Mouse (Mus musculus) frontal cortex, postnatal 14 days (tissue): ENCODE data around the gene Sar1a.

Source experiments
- DNase-seq, 2 experiments: peaks; one replicate each; pipeline ENCODE4 v3.0.0; 2022; ENCODE audit warnings: low spot score in 2 of 2

The Sar1a gene

GRCm38 (mm10) chr10:61680015-61680913, at the start of gene Sar1a:
Gene Sar1a (plus strand): TSS chr10:61680299.
- DNase-seq = peak; percentile 94 to 97

GRCm38 (mm10) chr10:61632445-61632844, 47.7 kb upstream of the Sar1a start:
- no peak for DNase-seq

DNA sequence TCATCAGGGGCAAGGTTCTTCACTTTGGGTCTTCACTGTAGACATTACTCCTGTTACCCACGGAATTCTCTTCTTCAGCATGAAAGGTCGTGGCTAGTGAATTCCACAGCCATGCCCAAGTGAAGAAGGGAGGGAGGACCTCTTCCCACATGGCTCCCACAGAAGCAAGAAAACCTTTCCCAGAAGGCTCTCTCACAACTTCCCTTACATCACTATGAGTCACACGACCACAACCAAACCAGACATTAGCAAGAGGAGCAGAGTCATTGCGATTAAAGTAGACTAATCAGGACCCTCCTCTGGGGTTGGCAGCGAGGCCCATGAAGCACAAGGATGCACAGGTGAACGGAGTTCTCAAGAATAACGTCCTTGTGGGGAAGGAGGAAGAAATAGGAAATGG, 43.0 kb upstream of the Sar1a start:
- no peak for DNase-seq

DNA sequence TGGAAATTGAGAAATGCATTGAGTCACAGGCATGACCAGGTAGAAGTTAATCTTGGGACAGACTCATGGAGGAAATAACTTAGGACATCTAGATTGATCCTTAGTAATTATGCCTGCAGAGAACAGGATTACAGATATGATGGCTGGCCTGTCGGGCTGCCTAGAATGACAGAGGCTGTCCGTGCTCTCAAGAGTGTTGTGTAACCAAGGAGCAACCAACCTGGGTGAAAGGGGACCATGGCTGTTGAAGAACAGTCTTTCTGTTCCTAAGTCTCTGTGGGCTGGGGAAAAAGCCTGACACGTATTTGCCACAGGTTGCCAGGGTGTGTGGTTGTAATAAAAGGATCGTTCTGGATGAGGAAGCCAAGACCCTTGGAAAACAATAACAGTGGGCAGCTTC, 39.7 kb upstream of the Sar1a start:
- DNase-seq = no peak

DNA sequence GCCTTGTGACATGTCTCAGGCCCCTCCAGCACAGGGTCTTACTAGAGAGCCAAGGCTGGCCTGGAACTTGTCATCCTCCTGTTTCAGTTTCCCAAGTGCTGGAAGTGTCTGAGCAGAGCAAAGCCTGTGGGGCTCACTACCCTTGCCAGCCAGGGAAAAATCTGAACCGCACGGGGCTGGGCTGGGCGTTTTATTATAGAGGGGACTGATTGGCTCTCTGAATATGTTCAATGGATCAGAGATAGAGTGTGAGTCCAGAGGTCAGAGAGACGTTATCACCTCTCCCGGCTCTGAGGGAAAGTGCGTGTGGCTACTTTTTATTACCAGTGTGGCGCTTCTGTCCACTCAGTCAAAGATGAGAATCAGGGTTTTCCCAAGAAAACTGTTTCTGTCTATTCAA, 33.5 kb upstream of the Sar1a start:
- no peak for DNase-seq

DNA sequence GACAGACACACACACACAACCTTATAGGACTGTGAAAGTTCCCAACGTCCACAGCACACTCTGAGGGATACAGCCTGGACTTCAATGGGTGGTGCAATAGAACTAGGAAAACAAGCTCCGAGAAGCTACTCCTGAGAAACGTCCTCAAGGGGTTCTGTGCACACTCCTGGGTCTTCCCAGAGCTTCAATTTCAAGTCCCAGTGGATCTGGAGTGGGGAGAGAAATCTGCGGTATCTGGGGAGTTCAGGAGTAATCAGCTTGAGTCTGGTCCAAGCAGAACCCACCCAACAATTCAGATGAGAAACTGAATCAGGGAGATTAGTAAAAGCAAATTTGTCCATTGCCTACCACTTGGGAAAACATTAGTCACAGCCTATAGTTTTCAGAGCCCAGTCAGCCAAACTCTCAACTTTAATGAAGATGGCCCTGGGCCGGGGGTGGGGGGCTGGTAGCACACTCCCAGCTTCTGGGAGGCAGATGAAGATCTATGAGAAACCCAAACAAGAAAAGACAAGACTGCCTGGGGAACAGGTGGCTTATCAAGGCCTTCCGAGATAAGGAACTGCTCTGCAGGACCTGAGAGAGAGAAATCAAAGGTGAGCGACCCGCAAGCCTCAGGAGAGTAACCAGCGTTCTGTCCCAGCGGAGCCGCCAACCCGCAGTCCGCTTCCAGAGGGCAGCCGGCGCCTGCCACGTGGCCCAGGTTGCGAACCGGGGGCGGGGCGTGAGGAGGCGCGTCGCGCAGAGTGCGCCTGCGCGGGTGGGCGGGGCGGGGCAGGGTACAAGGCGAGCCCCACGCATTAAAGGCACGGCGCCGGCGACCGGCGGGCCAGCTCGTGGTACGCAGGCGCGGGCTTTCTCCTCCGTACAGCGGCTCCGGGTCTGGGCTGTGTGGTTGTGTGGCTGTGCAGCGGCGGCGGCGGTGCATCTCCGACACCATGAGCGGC, 32.0 kb upstream of the Sar1a start, which contains the start of gene Ppa1:
Ppa1 (plus strand) TSS at position 763 of the 947 bp plus-strand sequence.
- peak; percentile 58 to 77 for DNase-seq

DNA sequence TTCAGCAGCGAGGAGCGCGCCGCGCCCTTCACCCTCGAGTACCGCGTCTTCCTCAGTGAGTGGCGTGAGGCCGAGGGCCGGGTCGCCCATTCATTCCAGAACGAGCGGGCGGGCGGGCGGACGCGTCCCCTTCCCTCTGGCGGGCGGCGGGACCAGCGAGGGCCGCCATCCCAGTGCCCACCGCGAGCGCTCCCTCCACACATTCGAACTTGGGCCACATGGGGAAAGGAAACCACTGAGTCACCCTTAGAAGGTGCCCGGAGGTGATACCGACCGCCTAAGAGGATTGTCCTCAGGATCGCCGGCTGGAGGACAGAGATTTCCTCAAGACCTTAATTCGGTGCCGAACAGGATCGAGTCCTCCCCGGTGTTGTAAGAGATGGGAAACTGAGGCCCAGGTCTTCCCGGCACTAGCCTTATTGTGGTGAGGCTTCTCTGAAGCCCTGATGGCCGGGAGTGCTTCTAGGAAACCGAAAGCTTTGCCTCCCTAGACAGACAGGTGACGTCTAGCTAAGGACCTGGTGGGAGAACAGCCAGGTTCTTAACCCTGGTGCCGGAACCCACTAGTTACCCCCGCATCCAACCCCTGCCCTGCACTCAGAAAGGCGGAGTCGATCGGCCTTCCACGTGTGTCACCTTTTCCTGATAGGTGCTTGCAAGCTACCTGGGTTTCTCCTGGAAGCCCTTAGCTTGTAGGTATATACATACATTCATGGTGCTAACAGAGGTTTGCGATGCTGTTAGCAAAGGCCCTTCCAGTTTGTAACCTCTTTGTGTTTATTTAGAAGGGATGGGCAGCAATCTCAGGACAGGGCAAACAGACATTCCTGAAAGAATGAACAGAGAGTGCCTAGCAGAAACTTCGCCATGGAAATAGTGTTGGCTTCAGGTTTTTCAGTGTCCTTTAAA, 31.1 kb upstream of the Sar1a start:
- DNase-seq = no peak

GRCm38 (mm10) chr10:61654105-61654504, 26.0 kb upstream of the Sar1a start:
- no peak for DNase-seq

- DNase-seq = no peak
These were observed 25.4 kb upstream of the Sar1a start for GRCm38 (mm10) chr10:61654691-61655090.

GRCm38 (mm10) chr10:61655188-61655587, 24.9 kb upstream of the Sar1a start:
- DNase-seq = no peak

- no peak for DNase-seq
These were observed 22.9 kb upstream of the Sar1a start for GRCm38 (mm10) chr10:61656928-61657882.

- DNase-seq = no peak
These were observed 22.1 kb upstream of the Sar1a start for GRCm38 (mm10) chr10:61657985-61658384.

DNA sequence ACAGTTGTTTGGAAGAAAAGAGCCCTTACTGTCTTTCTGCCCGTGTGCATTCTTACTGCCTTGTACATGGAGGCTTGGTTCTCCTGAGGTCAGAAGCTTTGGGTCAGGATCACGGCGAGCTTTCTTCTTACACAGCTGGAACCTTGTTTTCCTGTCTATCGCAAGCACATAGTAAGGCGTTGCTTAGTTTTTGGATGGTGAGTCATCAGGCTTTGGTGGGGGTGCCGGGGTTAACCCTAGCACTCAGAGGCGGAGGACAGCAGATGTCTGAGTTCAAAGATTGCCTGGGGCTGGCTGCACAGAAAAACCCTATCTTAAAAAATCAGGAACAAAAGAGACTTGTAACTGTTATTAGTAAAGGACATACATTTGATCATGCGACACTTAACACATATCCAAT, 18.2 kb upstream of the Sar1a start:
- no peak for DNase-seq

- peak in 1 of 2 experiments; percentile 28 for DNase-seq
These were observed 17.6 kb upstream of the Sar1a start for GRCm38 (mm10) chr10:61662391-61662988.

DNA sequence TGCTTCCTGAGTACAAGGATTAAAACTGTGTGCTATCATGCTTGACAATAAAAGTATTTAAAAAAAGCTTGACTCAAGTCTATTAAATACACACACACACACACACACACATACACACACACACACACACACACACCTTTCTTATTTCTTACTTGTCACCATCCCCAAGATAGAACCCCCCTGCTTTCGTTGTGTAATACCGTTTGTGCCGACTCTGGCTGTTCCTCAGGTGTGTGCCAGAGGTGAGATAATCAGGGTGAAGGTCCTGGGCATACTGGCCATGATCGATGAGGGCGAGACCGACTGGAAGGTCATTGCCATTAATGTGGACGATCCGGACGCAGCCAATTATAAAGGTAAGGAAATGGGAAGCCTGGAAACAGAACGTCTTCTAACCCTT, 15.0 kb upstream of the Sar1a start:
- DNase-seq = no peak

GRCm38 (mm10) chr10:61665651-61666050, 14.4 kb upstream of the Sar1a start:
- no peak for DNase-seq

DNA sequence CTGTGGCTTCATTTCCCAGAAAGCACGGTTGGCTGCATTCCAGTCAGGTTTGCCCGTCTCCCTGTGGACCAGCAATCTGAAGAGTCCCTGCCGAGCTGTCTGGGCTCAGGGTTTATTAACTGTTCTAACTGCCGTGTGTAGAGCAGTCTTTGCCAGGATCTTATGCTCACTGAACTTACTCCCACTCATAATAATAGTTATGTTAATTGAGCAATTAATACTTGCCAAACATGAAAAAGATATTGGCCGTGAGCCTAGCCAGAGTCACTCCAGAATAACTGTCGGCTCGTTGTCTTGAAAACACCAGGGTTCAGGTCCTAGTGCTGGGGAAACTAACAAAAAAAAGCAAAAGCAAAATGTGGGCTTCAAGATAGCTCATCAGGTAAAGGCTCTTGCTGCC, 10.8 kb upstream of the Sar1a start:
- DNase-seq = no peak

DNA sequence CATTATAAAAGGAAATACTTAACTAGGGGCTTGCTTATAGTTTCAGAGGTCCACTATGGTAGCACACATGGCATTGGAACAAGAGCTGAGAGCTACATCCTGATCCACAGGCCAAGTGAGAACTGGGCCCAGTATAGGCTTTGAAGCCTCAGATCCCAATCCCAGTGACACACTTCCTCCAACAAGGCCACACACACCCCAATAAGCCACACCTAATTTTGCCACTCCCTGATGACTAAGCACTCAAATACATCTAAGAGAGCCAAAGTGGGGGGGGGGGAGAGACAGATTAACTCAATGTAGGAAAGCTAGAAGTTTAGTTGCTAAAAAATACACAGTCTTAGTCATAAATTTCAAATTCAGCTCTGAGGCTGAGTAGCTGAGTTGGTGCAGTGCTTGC, 10.2 kb upstream of the Sar1a start:
- no peak for DNase-seq

GRCm38 (mm10) chr10:61670758-61671157, 9.3 kb upstream of the Sar1a start:
- DNase-seq = no peak

DNA sequence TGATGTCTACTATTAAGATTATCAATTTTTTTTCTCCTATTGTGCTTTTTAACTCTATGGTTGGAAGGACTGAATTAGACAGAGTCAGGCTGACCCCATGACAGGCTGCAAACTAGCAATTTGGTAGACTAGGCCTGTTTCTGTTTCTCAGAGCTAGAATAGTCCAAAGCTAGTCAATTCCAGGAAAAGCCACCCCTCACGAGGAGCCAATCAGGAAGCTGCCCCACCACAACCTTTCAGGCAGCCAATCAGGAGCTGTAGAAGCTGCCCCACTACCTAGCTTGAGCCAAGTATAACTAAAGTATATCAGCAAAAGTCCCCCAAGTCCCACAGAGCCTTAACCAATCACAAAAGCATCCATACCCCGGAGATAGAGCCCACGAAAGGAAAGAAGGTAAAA, 4.2 kb upstream of the Sar1a start:
- no peak for DNase-seq
